Mouse (Mus musculus) forelimb bud, embryonic 11.5 days (tissue): ENCODE data around the gene Mthfd1.
"Not testable (repeated sequence)": the region's sequence is repeated elsewhere in the genome, so short reads cannot be mapped to it uniquely, and the experiment has no call there.

Experiments used
- DNase-seq: peaks from one replicate; pipeline ENCODE4 v3.0.0-alpha.2; 2012; ENCODE audit warnings: low read depth, low spot score

Mthfd1 gene

DNA sequence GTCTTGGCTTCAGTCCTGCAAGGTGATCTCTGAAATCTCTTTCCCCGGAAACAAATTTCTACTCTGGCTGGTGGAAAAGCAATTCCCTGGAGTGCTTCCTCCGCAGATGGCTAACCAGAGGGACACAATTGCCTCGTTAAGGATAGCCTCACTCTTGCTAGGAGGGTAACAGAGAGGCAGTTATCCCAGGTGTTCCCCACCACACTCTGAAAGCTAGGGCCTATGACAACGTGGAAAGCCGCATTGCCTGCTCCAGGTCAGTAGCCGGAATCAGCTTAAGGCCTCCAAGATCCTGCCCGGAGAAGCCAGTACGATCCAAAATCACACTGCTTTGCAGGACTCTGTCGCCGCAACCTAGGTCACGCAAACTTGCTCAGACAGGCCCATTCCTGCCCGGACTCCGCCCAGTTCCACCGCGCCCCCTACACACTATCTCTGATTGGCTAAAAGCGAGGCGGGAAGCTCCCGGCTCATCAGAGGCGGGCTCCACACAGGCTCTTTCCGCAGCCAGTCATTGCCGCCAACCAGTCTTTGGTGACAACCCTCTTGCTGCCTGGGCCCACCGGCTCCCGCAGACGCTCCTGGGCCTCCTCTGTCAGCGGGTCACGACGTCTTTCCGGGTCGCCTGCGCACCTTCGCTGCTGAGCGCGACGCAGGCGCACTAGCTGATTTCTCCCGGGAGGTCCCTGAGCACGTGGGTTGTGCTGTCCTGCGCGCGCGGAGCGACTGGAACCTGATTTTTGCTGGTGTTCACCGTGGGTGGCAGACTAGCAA, at the start of gene Mthfd1:
Gene Mthfd1 (plus strand): TSS at position 574 of the 774 bp plus-strand sequence.
- DNase-seq = peak; percentile 95

DNA sequence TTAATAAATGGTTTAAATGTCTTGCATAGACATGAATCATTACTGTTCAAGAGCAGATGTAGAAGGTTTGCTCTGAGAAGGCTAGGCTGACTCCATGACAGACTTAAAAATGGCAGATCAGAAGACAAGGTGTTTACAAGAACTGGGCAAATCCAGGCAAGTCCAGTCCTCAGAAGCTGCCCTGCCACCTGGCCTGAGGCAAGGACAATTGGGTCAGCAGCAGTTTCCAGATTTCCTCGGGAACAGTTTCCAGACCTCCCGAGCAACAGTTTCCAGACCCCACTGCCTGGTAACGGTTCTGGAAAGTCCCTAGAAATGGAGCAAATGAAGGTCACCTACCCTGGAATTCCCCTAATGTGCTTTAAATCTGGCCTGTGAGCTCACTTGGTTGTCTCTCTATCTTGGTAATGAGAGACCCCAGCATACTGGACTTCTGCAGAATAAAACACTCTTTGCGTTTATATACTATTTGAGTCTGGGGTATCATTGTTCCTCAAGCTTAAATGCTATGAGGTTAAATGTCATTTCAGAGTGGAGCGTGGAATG, 45.6 kb upstream of the Mthfd1 start:
- DNase-seq = no peak

DNA sequence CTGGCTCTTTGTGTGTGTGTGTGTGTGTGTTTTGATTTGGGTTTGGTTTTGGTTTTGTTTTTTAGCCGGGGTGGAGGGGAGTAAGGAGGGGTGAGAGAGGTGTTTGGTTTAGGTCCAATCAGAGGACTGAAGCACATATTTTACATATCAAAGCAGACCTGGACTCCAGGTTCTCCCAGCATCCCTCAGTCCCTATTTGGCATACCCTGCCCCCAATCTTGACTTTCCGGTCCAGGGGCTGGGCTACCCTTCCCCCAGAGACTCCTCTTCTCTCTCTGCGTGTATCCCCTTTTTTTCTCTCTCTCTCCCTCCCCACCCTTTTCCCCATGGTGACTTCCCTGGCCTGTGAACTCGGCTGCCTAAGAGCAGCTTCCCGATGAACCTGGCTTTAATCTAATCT, 40.0 kb upstream of the Mthfd1 start:
- DNase-seq = no peak

DNA sequence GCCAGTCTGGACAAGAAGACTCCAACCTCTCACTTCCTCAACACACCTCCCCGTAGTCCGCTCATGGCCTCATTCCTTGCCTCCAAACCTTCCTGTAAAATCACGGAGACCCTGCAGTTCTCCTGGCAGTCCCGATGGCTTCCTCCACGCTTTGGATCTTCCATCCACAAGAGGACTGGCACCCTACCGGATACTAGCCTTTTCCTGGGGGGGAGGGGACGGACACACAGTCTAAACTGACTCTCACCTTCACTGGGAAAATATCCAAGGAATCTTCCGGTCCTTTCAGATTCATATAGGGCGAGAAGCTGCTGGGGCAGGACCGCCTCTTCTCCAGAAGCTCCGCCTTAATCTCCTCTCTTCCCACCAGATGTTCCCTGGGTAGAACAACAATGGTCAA, 38.4 kb upstream of the Mthfd1 start:
- no peak for DNase-seq

DNA sequence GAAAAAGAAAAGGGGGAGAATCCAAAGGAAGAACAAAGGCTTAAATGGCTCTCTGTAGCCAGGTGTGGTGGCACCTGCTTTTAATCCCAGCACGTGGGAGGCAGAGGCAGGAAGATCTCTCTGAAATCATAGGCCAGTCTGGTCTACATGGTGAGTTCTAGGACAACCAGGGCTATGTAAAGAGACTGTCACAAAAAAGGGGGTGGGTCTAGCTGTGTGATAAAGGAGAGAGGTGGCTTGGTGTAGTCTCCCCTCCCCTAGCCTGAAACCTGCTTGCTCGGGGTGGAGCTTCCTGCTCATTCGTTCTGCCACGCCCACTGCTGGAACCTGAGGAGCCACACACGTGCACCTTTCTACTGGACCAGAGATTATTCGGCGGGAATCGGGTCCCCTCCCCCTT, 33.0 kb upstream of the Mthfd1 start:
- not testable (repeated sequence) for DNase-seq

DNA sequence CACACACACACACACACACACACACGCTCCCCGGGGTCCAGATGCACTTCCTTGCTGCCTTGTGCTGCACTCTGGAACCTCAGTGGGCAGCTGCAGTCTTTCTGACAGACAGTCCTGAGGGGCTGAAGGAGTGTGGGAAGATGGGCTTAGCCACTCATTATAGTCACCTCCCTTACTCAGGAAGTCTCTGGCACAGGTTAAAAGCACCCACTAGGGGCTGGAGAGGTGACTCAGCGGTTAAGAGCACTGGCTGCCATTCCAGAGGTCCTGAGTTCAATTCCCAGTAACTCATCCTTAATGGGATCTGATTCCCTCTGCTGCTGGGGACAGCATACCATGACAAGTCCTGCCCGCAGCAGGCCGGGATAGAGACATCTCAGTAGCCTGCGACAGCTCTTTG, 24.5 kb upstream of the Mthfd1 start:
- no peak for DNase-seq

DNA sequence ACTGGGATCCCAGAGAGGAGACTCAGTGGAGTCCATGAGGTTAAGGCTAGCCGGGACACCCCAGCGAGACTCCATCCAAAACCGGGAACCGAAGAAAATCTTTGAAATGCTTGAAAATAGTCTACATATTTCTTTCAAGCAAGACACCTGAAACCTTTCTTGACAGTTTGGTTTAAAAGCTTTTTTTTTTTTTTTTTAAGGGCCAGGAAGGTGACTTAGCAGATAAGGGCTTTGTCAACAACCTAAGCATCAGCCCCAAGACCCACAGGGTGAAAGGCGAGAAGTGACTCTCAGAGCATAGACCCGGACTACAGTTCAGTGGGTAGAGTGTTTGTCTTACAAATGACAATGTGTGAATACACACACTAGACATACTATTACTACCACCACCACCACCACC, 19.8 kb upstream of the Mthfd1 start:
- no peak for DNase-seq

DNA sequence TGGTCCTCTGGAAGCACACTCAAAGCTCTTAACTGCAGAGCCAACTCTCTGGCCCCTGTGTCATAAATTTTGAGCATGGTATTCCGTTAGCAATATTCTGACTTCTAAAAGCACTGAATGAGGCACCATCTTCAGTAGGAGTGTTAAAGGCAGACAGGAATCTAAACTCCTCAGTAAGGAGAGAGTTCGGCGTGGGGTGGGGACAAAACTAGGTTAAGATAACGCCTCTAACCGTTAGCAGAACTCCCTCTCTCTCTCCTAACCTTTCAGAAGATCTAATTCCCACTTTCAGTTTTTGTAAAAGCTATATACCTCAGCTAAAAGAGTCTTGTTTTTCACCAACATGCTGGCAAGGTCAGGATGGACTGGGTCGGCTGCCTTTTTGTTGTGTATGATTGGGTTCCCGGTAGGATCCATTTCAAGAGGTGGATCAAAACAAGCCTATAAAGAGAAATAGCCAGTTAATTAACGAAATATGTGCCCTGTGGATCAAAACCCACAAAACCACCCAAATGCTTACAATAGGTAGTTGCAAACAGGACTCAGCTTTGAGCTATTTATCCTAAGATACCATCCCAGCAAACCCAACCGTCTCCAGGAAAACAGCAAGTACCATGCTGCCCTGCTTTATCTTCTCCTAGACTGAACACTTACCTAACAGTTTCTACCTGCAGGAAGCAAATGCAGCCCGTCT, 15.8 kb upstream of the Mthfd1 start:
- no peak for DNase-seq

DNA sequence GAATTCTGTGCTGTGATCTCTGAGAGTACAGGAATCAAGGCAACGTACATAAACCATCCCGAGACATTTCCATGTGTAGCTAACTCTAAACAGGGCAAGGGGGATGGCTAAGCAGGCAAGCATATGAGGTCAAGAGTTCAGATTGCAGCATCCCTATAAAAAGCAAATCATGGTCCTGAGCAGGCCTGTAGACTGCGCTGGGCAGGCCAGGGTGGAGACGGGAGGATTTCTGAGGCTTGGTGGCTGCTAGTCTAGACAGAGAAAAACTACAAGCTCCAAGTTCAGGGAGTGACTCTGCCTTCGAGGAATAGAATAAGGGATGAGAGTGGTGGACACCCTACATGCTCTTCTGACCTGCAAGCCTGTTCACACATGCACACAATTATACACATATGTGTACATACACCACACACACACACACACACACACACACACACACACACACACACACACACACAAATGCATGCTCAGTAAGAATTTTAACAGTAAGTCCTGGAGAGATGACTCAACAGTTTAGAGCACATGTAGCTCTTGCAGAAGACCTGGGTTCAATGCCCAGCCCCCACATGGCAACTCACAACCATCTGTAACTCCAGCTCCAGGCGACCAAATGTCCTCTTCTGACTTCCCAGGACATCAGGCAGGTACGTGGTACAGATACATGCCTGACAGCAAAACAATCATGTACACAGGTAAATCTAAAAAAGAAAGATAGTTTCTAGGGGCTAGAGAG, 15.1 kb upstream of the Mthfd1 start:
- no peak for DNase-seq

DNA sequence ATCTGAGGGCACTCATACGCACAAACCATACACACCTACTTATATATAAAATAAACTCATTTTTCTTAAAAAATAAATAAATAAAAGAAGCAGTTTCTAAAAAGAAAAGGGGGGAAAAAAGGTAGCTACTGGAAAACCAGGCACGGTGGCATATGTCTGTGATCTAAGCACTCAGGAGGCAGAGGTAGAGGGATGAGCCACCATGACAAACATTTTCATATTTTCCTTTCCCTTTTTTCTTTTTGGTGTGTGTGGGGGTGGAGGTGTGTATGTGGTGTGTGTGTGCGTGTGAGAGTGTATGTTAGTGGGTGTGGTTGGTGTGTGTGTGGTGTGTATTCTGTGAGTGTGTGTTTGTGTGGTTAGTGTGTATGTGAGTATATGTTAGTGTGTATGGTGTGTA, 14.4 kb upstream of the Mthfd1 start:
- DNase-seq = no peak

DNA sequence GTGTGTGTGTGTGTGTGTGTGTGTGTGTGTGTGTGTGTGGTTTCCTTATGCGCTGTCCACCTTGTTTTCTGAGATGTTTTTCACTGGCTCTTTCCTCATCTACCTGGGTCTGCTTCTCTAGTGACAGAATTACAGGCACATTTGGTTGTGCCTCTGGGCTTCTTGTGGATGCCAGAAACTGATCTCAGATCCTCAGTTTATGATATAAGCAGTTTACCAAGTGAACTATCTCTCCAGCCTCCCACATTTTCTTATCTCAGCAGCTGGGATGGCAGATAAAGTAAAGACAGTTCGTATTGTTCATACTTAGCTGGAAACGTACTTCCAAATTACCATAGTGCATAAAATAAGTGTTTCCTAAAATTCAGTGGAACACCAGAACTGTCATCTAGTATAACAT, 14.0 kb upstream of the Mthfd1 start:
- no peak for DNase-seq

DNA sequence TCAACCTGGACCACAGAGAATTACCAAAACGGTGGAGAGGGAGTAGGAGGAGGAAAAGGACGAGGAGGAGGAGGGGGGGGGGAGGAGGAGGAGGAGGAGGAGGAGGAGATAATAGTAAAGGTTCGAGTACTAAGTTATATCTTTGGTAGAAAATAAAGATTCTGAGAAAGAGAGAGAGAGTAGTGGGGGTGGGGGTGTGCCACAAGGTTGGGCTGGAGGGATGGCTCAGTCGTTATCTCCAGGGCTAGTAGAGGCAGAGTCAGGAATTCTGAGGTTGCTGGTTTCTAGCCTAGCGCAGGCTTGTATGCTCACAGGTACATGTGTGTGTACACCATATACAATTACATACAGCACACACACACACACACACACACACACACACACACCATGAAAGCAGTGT, 13.3 kb upstream of the Mthfd1 start:
- no peak for DNase-seq

DNA sequence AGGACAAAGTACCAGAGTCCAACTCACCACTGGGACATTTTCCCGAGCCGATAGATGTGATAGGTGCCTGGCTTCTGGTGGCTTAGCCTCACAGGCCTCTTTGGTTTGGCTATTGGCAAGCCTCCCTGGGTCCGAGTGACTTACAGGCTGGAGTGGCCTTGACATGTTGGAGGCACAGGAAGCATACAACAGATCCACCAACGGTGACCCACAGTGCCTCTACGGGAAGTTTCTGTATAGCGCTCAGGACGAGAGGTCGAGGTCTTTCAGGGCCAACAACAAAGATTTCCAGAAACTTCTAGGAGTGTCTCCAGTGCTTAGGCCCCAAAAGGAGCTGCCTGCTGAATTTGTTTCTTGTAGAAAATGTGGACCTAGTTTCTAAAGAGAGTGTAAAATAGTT, 10.1 kb upstream of the Mthfd1 start:
- no peak for DNase-seq

DNA sequence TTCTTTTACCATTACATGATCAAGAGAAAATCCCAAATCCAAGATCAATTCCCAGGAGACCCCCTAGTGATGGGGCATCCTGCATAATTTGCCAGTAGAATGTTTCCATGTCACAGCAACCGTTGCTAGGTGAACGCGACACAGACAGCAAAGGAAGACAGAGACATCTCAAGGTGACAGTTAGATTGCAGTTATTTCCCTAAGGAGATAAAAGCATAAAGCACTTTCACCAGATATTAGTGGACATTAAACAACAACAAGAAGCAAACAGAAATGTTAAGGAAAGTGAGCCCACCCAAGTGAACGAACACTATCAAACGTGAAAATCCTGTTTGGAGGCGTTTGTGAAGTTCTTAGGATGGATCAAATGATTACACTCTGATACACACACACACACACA, 8.5 kb upstream of the Mthfd1 start, which contains the start of gene Tex21:
Gene Tex21 (minus strand): TSS at position 101 of the 400 bp plus-strand sequence.
- no peak for DNase-seq

DNA sequence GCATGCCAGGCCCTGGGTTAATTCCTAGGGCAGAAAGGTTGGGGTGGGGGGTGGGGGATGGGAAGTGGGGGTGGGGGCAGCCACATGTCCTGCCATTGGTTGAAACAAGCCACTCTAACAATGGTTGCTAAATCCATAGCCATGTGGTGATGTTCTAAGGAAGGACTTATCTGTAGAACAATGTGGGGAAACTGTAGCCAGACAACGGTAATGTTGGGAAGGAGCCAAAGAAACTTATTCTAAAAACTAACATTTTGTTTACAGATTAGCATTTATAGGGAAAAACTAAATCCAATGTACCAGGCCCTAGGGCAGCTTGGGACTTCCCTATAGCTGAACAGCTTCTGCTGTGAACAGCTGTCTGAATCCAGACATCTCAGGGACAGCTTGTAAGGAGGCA, 2.0 kb upstream of the Mthfd1 start:
- DNase-seq = no peak

DNA sequence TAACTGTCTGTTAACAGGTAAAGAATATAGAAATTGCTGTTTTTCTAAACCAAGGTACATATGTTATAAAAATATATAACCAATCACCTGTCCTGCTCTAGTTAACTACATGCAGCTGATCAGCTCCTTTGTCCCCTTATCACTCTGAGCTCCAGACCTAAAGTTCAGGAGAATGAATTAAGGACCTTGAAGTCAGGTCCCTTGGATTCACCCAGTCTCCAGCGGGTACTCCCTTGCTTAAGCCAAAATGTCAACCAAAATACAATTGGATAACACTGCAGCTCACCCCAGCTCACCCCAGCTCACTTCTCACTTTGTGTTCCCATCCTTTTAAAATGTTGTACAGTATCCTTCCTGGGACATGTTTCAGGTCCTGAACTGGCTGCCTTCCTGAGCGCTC, 1.5 kb upstream of the Mthfd1 start:
- DNase-seq = no peak

DNA sequence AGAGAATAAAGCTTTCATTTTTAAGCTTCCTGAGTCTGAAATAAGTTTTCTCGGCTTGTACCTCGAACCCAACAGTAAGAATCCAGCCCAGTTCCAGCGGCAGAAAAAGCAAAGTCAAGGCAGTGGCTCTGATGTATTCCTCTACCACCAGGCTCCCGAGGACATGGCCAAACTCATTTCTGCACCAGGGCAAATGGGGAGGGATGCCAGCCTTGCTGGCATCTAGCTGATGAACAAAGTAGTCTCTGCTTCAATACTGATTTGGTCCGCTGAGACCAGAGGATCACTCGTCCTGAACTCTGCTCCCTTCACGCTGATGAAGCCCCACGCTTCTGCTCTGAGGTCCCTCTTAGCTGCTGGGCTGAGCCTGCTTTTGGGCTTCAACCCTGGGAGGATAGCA, 1.1 kb upstream of the Mthfd1 start:
- DNase-seq = no peak

DNA sequence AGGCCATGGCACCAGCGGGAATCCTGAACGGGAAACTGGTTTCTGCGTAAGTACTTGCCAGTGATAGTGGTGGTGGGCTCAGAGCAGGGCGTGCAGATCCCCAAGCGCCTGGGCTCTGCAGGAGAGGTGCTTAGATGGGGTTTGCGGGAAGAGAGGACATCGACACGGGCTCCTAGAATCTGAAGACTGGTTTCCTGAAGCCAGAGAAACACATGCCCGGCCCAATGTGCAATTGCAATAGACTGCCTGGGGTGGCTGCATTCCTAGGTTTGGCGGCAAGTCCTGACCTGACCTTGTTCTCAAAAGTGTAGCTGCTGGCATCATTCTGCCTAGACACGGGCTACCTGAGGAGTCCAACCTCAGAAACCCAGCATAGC, 389 bp downstream of the Mthfd1 start:
- DNase-seq = no peak

DNA sequence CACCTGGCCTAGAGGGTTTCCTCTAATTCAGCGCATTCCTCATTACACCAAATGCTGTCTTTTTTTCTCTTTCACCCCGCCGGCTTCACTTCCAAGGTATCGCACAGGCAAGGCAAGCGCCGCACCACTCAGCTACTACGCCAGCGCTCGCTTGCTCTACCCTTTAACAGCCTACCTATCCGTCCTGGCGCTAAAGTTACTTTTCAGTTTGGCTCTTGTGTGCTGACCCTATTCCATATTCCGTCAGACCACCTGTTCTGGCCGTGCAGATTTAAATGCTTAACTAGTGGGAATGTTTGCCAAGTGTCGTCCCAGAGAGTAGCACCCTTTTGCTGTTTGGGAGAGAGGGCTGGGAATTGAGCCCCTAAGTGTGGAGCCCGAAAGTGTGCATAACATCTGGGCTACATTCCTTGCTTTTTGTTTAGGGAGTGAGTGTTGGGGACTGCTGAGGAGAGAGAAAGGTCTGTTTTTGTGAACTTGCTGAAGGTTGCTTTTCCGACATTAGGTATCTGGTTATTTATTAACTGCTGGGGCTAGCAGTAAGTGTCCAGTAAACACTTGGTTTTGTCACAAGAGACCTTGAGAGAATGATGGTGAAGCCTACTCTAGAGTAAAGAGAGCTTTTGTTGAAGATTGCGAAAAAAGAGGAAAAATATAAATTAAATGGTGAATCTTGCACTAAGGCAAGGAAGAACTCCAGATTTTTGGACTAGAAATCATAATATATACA, 1.2 kb downstream of the Mthfd1 start:
- peak; percentile 40 for DNase-seq

DNA sequence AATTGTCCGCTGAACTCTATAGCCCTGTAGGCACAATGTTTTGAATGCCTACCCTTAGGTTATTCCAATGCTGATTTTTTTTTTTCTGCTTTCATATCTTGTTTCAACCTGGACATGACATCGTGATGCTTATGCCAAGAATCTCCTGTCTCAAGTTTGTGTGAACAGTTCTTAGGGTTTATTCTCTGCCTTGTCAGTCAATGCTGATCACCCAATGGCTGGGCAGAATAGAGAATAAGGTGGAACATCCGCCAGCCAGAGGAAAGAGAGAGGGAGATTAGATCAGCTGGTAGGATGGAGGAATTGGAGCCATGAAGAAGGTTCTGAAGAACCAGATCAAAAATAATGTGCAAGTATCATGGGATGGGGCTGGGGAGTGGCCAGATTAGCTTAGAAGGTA, 5.6 kb downstream of the Mthfd1 start:
- DNase-seq = no peak

DNA sequence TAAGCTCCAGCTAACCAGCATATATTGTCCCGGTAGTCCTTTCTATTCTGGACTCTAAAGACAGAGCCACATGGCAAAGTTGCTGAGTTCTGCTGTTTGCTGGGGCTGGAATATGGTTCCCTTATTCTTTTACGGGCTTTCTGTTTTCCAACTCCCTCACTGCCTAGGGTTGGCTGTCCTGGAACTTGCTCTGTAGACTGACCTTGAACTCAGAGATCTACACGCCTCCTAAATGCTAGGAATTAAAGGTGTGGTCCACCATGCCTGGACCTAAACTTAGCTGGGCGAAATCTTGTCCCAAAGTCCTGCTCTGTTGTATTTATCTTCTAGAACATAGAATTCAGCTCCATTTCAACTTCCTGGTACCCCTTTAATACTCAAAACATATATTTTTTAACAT, 6.5 kb downstream of the Mthfd1 start:
- no peak for DNase-seq

DNA sequence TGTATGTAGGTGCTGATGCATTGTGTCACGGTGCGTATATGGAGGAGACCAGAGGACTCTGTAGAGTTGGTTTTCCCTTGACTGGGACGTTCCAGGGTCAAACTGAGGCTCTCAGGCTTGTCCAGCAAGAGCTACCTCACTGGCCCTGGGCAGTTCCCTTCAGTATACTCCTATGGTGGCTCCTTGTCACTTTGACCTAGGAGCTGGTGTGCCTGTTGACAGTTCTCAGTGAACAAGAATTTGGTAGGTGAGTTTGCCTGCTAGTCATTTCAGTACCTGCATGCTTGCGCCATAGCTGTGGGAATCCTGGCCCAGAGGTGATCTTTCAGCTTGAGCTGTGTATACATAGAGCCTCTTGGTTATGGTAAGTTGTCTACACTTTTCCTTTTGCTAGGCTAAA, 7.8 kb downstream of the Mthfd1 start:
- no peak for DNase-seq
